Mouse (Mus musculus): ENCODE data around the gene Sash1. TPM values are rescaled to one million over a fixed set of nuclear protein-coding genes. Genes with fewer than 3 reads are reported as not detected.
"Not testable (repeated sequence)": the region's sequence is repeated elsewhere in the genome, so short reads cannot be mapped to it uniquely, and the experiment has no call there.

Sash1 gene
- polyA plus RNA-seq, 1 experiment from 2014 or later, result 1.7 TPM

DNA sequence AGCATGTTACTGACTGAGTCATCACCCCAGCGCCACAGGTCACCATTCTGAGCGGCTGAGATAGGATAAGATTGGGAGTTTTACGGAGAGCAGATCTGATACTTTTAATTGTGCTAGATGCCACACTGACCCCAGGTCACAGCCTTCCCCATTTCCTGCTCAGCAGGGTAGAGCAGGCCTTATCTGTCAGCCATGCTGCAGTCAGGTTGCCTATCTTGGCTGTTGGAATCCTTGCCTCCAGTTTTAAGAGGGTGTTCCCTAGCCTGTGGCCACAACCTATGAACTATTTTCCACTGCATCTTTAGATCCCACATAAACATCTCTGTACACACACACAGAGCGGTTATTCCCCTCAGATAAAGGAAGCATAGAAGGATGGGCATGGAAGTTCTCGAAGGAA, 145.1 kb downstream of the Sash1 start:
- Histone ChIP-seq H3K27ac (ENCODE audit: low read depth, low read length) (no peak overlapping the region), H3K4me1 (replicated peaks; ENCODE audit: control insufficient read depth, insufficient read depth, low read length) (peaks cover 11% of the 10 kb centered on the region), H3K27me3 (replicated peaks; ENCODE audit: control insufficient read depth, insufficient read depth, low read length) (no peaks in the 10 kb centered on the region), H3K4me2 (no peak overlapping the region), H3K36me3 (ENCODE audit: control insufficient read depth, insufficient read depth, low read length) (no peaks in the 10 kb centered on the region), H3K9me3 (ENCODE audit: control insufficient read depth, low read length) (no peaks in the 10 kb centered on the region), H3K4me3 (ENCODE audit: low read depth, low read length) (no peak overlapping the region), H3K9ac (ENCODE audit: low read depth, low read length) (no peak overlapping the region)
- DNase-seq (ENCODE audit: low spot score) (no peak), ATAC-seq (replicated peaks; ENCODE audit: low FRiP score) (peak; percentile 76)
- 63% methylated on average over 5 of the region's 5 CpGs for WGBS

DNA sequence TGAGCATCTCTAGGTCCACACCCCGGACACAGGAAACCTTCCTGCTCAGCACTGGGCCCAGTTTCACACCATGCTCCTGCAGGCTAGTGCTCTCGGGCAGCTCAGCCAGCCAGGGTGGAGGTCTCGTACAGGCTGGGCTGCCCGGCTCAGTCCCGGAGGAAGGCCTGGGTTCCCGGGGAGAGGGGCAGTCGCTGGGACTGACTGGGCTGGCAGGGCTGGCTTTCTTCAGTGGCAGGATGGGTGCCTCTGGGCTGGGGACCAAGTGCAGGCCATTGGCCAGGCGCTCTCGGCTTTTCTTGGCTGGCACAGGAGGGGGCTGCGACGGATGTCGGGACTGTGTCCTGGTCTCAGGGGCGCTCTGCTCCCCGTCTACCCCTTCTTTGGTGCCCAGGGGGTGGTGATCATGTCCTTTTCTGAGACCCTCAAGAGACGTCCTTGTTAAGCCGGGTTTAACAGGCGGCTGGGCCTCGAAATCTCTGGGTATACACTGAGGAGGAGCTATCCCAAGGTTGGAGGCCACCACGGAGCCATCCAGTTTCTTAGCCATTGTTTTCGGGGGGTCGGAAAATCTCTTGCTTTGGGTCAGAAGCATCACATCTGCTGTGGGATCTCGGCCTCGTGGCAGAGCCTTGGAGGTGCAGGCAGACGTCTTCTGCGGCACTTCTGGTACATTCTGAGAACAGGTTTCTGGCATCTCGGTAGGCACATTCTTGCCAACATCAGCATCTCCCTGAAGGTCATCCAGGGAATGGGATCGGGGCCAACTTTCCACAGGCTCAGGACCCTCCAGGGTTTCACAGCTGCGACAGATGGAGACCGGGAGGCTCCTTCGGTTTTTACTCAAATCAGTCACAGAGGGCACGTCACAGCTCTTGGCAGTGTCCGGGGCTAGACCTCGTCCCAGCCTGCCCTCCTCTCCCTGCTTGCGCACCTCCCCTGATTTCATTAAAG, 156.2 kb downstream of the Sash1 start:
- 92% methylated on average over 34 of the region's 34 CpGs for WGBS
- ATAC-seq (replicated peaks; ENCODE audit: low FRiP score), result no peak
- Histone ChIP-seq H3K27me3 (replicated peaks; ENCODE audit: control insufficient read depth, insufficient read depth, low read length) (no peaks in the 10 kb centered on the region), H3K9me3 (ENCODE audit: control insufficient read depth, low read length) (no peaks in the 10 kb centered on the region), H3K4me3 (ENCODE audit: low read depth, low read length) (no peak overlapping the region), H3K27ac (ENCODE audit: low read depth, low read length) (no peak overlapping the region), H3K9ac (ENCODE audit: low read depth, low read length) (no peak overlapping the region), H3K36me3 (ENCODE audit: control insufficient read depth, insufficient read depth, low read length) (peaks cover 7% of the 10 kb centered on the region; the same call in 1 of the 2 replicates), H3K4me1 (replicated peaks; ENCODE audit: control insufficient read depth, insufficient read depth, low read length) (no peaks in the 10 kb centered on the region), H3K4me2 (no peak overlapping the region)
- DNase-seq (ENCODE audit: low spot score), result no peak

DNA sequence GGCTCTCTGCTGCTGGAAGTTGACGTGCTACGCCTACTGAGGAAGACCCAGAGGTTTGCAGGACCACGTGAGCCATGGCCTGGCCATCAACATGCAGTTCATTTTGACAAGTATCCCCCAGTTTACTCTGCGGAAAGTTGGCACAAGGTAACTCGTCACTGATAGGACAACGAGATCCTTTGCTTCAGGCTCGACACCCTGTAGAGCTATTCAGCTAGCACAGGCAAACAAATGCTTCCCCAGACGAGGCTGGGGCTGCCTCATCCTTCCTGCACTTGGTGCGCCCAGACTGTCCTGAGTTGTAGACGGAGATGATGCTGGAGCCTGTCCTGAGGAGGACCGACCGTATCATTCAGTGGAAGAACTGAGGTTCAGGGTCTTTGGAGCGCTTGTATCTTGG, 166.5 kb downstream of the Sash1 start:
- WGBS, result 71% methylated on average over 13 of the region's 13 CpGs
- H3K27me3 ChIP-seq (replicated peaks; ENCODE audit: control insufficient read depth, insufficient read depth, low read length), result no peaks in the 10 kb centered on the region
- no peak overlapping the region for H3K9ac ChIP-seq (ENCODE audit: low read depth, low read length)
- H3K4me1 ChIP-seq (replicated peaks; ENCODE audit: control insufficient read depth, insufficient read depth, low read length), result no peaks in the 10 kb centered on the region
- DNase-seq (ENCODE audit: low spot score) (no peak), ATAC-seq (replicated peaks; ENCODE audit: low FRiP score) (no peak)
- H3K4me3 ChIP-seq (ENCODE audit: low read depth, low read length), result no peak overlapping the region
- no peaks in the 10 kb centered on the region for H3K36me3 ChIP-seq (ENCODE audit: control insufficient read depth, insufficient read depth, low read length)
- no peak overlapping the region for H3K4me2 ChIP-seq
- H3K9me3 ChIP-seq (ENCODE audit: control insufficient read depth, low read length), result no peaks in the 10 kb centered on the region
- no peak overlapping the region for H3K27ac ChIP-seq (ENCODE audit: low read depth, low read length)

DNA sequence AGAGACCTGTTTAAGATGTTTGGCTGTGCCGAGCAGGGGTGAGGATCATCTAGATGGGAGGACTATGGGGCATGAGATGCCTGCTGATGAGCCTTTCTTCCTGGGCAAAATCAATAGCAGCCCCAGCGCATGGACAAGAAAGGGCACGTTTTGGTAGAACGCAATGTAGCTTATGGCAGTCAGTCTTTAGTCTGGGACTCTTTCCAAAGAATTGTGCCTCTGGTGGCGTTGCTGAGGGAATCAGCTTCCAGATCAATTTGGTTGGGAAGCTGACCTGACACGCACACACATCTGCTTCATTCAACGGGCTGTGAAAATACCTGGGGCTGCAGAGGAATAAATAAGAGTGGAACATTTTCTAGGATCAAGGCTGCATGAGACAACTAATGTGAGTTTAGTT, 167.0 kb downstream of the Sash1 start:
- no peak overlapping the region for H3K4me3 ChIP-seq (ENCODE audit: low read depth, low read length)
- 82% methylated on average over 7 of the region's 7 CpGs for WGBS
- no peak overlapping the region for H3K4me2 ChIP-seq
- H3K9me3 ChIP-seq (ENCODE audit: control insufficient read depth, low read length), result no peaks in the 10 kb centered on the region
- ATAC-seq (replicated peaks; ENCODE audit: low FRiP score) (no peak), DNase-seq (ENCODE audit: low spot score) (no peak)
- H3K27ac ChIP-seq (ENCODE audit: low read depth, low read length), result no peak overlapping the region
- H3K36me3 ChIP-seq (ENCODE audit: control insufficient read depth, insufficient read depth, low read length), result no peaks in the 10 kb centered on the region
- H3K9ac ChIP-seq (ENCODE audit: low read depth, low read length), result no peak overlapping the region
- no peaks in the 10 kb centered on the region for H3K4me1 ChIP-seq (replicated peaks; ENCODE audit: control insufficient read depth, insufficient read depth, low read length)
- H3K27me3 ChIP-seq (replicated peaks; ENCODE audit: control insufficient read depth, insufficient read depth, low read length), result no peaks in the 10 kb centered on the region

DNA sequence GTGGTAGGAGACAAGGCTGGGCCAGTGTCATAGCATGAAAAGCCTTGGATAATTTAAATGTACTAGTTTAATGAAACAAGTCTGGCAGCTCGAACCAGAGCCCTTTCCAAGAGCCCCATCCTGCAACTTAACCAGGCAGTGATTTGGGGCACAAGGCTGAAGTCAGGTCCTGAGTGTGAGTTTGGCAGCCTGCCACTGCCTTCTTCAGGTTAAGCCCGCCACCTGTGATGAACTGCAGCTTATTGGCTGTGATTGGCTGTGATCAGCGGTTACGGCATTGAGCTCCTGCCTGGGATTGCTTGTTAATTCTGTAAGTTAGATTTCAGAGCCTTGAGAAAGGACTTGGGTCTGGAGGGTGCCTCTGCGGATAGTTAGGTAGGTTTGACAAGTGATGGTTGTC, 168.7 kb downstream of the Sash1 start:
- ATAC-seq (replicated peaks; ENCODE audit: low FRiP score) (no peak), DNase-seq (ENCODE audit: low spot score) (no peak)
- Histone ChIP-seq H3K4me3 (ENCODE audit: low read depth, low read length) (no peak overlapping the region), H3K27ac (ENCODE audit: low read depth, low read length) (no peak overlapping the region), H3K4me1 (replicated peaks; ENCODE audit: control insufficient read depth, insufficient read depth, low read length) (no peaks in the 10 kb centered on the region), H3K27me3 (replicated peaks; ENCODE audit: control insufficient read depth, insufficient read depth, low read length) (no peaks in the 10 kb centered on the region), H3K36me3 (ENCODE audit: control insufficient read depth, insufficient read depth, low read length) (no peaks in the 10 kb centered on the region), H3K9me3 (ENCODE audit: control insufficient read depth, low read length) (no peaks in the 10 kb centered on the region), H3K9ac (ENCODE audit: low read depth, low read length) (no peak overlapping the region), H3K4me2 (no peak overlapping the region)
- 77% methylated on average over 5 of the region's 5 CpGs for WGBS

DNA sequence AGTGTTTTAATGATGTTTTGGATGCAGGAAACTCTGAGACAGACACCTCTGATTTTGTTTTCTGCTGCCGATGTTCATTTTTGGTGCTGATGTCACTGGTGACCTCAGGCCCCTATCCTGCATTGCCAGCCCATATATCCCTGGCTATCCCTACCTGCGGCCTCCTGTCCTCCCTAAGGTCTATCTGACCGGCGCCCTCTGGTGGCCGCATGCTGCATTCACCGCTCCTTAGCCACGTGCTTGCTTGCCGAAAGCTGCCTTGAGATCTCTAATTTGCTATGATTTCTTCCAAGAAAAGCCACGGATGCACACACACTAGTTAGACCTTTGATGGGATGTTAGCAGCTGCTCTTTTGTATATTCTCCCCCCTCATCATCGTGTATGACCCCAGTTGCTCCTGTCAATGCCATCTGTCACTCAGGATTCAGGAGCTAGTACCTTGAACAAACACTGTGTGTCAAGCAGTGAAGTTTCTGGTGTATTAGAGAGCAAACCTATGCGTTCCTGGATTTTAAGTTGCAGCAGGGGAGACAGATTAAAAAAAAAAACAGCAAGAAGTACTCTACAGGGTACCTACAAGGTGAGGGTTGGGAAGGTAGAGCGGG, 170.1 kb downstream of the Sash1 start:
- no peaks in the 10 kb centered on the region for H3K9me3 ChIP-seq (ENCODE audit: control insufficient read depth, low read length)
- no peaks in the 10 kb centered on the region for H3K4me1 ChIP-seq (replicated peaks; ENCODE audit: control insufficient read depth, insufficient read depth, low read length)
- H3K27ac ChIP-seq (ENCODE audit: low read depth, low read length), result no peak overlapping the region
- ATAC-seq (replicated peaks; ENCODE audit: low FRiP score) (0 out of 2 replicates have a peak, but pooled peaks have one; percentile 39), DNase-seq (ENCODE audit: low spot score) (peak; percentile 63)
- no peaks in the 10 kb centered on the region for H3K36me3 ChIP-seq (ENCODE audit: control insufficient read depth, insufficient read depth, low read length)
- no peak overlapping the region for H3K4me2 ChIP-seq
- no peaks in the 10 kb centered on the region for H3K27me3 ChIP-seq (replicated peaks; ENCODE audit: control insufficient read depth, insufficient read depth, low read length)
- H3K4me3 ChIP-seq (ENCODE audit: low read depth, low read length), result no peak overlapping the region
- WGBS, result 17% methylated on average over 12 of the region's 12 CpGs
- H3K9ac ChIP-seq (ENCODE audit: low read depth, low read length), result no peak overlapping the region

DNA sequence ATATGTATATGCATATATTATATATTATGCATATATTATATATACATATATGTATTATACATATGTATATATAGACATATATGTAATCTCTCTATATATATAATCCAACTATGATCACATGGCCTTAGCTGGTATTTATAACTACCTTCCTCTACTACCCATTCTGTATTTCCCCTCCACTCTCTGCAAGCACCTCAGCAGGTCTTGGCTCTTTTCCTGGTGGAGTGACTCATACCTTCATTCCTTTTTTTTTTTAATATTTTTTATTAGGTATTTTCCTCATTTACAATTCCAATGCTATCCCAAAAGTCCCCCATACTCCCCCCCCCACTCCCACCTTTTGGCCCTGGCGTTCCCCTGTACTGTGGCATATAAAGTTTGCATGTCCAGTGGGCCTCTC, 189.2 kb downstream of the Sash1 start:
- H3K4me3 ChIP-seq (ENCODE audit: low read depth, low read length); DNase-seq (ENCODE audit: low spot score); H3K9ac ChIP-seq (ENCODE audit: low read depth, low read length); H3K27me3 ChIP-seq (replicated peaks; ENCODE audit: control insufficient read depth, insufficient read depth, low read length); H3K9me3 ChIP-seq (ENCODE audit: control insufficient read depth, low read length); H3K4me2 ChIP-seq; H3K36me3 ChIP-seq (ENCODE audit: control insufficient read depth, insufficient read depth, low read length); H3K4me1 ChIP-seq (replicated peaks; ENCODE audit: control insufficient read depth, insufficient read depth, low read length); ATAC-seq (replicated peaks; ENCODE audit: low FRiP score); H3K27ac ChIP-seq (ENCODE audit: low read depth, low read length): not testable (repeated sequence)
- WGBS, result 79% methylated on average over 1 of the region's 1 CpGs

DNA sequence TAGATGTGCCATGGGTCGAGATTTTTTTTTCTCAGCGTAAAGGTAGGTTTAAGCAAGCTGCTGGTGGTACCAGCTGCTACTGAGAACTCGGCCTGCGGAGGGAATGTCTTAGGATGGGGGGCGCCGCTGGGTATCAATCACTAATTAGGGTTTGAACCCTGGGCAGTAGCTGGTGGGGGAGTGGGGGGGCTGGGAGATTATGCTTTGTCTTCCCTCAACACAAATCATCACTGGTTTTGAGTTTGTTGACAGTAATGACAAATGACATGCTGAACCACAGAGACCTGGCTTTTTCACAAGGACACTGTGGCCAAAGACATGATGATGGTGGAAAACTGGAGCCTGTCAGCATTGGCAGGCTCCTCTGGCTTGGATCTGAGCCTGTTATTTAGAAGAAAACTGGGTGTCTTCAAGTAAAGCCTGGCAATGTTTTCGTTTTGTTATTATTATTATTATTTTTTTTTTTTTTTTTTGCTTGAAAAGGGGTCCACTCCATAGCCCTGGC, 191.8 kb downstream of the Sash1 start:
- ATAC-seq (replicated peaks; ENCODE audit: low FRiP score), result no peak
- Histone ChIP-seq H3K27me3 (replicated peaks; ENCODE audit: control insufficient read depth, insufficient read depth, low read length) (no peaks in the 10 kb centered on the region), H3K4me3 (ENCODE audit: low read depth, low read length) (no peak overlapping the region), H3K27ac (ENCODE audit: low read depth, low read length) (no peak overlapping the region), H3K4me2 (no peak overlapping the region), H3K9me3 (ENCODE audit: control insufficient read depth, low read length) (no peaks in the 10 kb centered on the region), H3K9ac (ENCODE audit: low read depth, low read length) (no peak overlapping the region), H3K36me3 (ENCODE audit: control insufficient read depth, insufficient read depth, low read length) (no peaks in the 10 kb centered on the region), H3K4me1 (replicated peaks; ENCODE audit: control insufficient read depth, insufficient read depth, low read length) (no peaks in the 10 kb centered on the region)
- 80% methylated on average over 7 of the region's 7 CpGs for WGBS
- no peak for DNase-seq (ENCODE audit: low spot score)

Data from liver, embryonic 11.5 days (tissue).